Mouse (Mus musculus): ENCODE results near the gene Sec14l2.

Gene Sec14l2

GRCm38 (mm10) chr11:4122742-4123579 lies at the start of gene Sec14l2:
Gene Sec14l2, minus strand, starts transcription at chr11:4123415.
- no peak for DNase-seq (ENCODE audit: low spot score)

GRCm38 (mm10) chr11:4166467-4167090 lies 43.4 kb upstream of the Sec14l2 start:
- DNase-seq (ENCODE audit: low spot score) = no peak

GRCm38 (mm10) chr11:4164701-4165100 lies 41.5 kb upstream of the Sec14l2 start:
- no peak for DNase-seq (ENCODE audit: low spot score)

GRCm38 (mm10) chr11:4160758-4161480 lies 37.7 kb upstream of the Sec14l2 start:
- peak; percentile 21 for DNase-seq (ENCODE audit: low spot score)

- DNase-seq (ENCODE audit: low spot score) = peak; percentile 87
Measured at GRCm38 (mm10) chr11:4159808-4160708, 36.8 kb upstream of the Sec14l2 start, which contains the start of the genes Ccdc157 and Sf3a1. Gene Ccdc157, minus strand, starts transcription at chr11:4160293. Gene Sf3a1, plus strand, starts transcription at chr11:4160350.

- no peak for DNase-seq (ENCODE audit: low spot score)
Measured at GRCm38 (mm10) chr11:4158676-4159075, 35.5 kb upstream of the Sec14l2 start.

- DNase-seq (ENCODE audit: low spot score) = peak; percentile 36
Measured at GRCm38 (mm10) chr11:4155641-4156040, 32.4 kb upstream of the Sec14l2 start.

- DNase-seq (ENCODE audit: low spot score) = no peak
Measured at GRCm38 (mm10) chr11:4153694-4154093, 30.5 kb upstream of the Sec14l2 start.

- no peak for DNase-seq (ENCODE audit: low spot score)
Measured at GRCm38 (mm10) chr11:4149886-4150285, 26.7 kb upstream of the Sec14l2 start.

- no peak for DNase-seq (ENCODE audit: low spot score)
Measured at GRCm38 (mm10) chr11:4148536-4149156, 25.4 kb upstream of the Sec14l2 start.

GRCm38 (mm10) chr11:4148120-4148519 lies 24.9 kb upstream of the Sec14l2 start:
- no peak for DNase-seq (ENCODE audit: low spot score)

GRCm38 (mm10) chr11:4147098-4147497 lies 23.9 kb upstream of the Sec14l2 start:
- no peak for DNase-seq (ENCODE audit: low spot score)

GRCm38 (mm10) chr11:4146381-4146780 lies 23.2 kb upstream of the Sec14l2 start:
- no peak for DNase-seq (ENCODE audit: low spot score)

- no peak for DNase-seq (ENCODE audit: low spot score)
Measured at GRCm38 (mm10) chr11:4143281-4144062, 20.3 kb upstream of the Sec14l2 start.

- DNase-seq (ENCODE audit: low spot score) = no peak
Measured at GRCm38 (mm10) chr11:4142352-4142751, 19.1 kb upstream of the Sec14l2 start.

- no peak for DNase-seq (ENCODE audit: low spot score)
Measured at GRCm38 (mm10) chr11:4141505-4141904, 18.3 kb upstream of the Sec14l2 start.

- DNase-seq (ENCODE audit: low spot score) = no peak
Measured at GRCm38 (mm10) chr11:4138964-4139363, 15.7 kb upstream of the Sec14l2 start.

- DNase-seq (ENCODE audit: low spot score) = peak; percentile 94
Measured at GRCm38 (mm10) chr11:4134986-4135935, 12.0 kb upstream of the Sec14l2 start, which contains the start of gene Rnf215. Gene Rnf215, plus strand, starts transcription at chr11:4135202.

GRCm38 (mm10) chr11:4134400-4134799 lies 11.2 kb upstream of the Sec14l2 start:
- DNase-seq (ENCODE audit: low spot score) = no peak
